Mouse (Mus musculus) heart, postnatal 0 days (tissue): ENCODE measurements around the gene Sde2.

Source experiments
- CTCF ChIP-seq: IDR thresholded peaks from 2 replicates; pipeline ENCODE4 v1.5.1; 2016; ENCODE audit warnings: antibody characterized with exemption, control low read depth, low read depth
- EP300 ChIP-seq: IDR thresholded peaks from 2 replicates; pipeline ENCODE4 v1.6.1; 2016; ENCODE audit warnings: antibody characterized with exemption, low read depth

GRCm38 (mm10) chr1:180848511-180849241 lies 2.3 kb upstream of the Sde2 start:
- TF ChIP-seq CTCF (no peak), EP300 (peak; percentile 54; the same call in 1 of the 2 replicates)
